Mouse (Mus musculus) cerebellum, adult 2 months (tissue): ENCODE data around the gene Pbx1.

Experiments used
- CTCF ChIP-seq: fragments of 200-500 bp; IDR thresholded peaks from 2 replicates; pipeline ENCODE4 v1.5.1; 2011; ENCODE audit warnings: low read depth, mild to moderate bottlenecking, control low read depth, low read length, moderate library complexity, borderline replicate concordance; ENCODE audit not compliant: insufficient read depth
- POLR2A ChIP-seq: fragments of 200-500 bp; IDR thresholded peaks from 2 replicates; pipeline ENCODE4 v1.6.1; 2011; ENCODE audit warnings: low read length, control low read depth, borderline replicate concordance; ENCODE audit not compliant: insufficient read depth

DNA sequence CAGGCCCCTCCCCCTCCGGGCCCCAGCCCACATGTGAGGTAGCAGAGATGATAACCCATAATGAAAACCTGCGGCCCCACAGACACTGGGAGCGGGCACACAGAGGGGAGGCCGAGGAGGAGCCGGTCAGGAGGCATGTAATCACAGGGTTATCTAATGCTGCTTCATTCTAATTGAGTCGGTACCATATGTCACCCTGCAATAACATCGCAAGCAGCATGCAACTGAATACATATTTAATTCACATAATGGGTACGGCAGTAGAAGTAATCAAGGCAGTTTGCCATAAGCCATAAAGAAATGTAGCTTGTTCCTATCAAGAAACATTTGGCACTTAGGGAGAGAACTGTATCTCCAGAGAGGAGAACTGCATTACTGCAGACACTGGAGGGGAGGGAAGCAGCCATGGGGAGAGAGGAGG lies 123.0 kb downstream of the Pbx1 start:
- no peak for TF ChIP-seq CTCF
- TF ChIP-seq POLR2A, result no peak
